Mouse (Mus musculus): ENCODE measurements around the gene Pigl.

- no peak for TF ChIP-seq CTCF (IDR thresholded peaks at IDR 0.05; ENCODE audit: low read depth)
- TF ChIP-seq EP300 (IDR thresholded peaks at IDR 0.05; ENCODE audit: low read depth): no peak
Measured at GRCm38 (mm10) chr11:62518991-62519390, 60.7 kb downstream of the Pigl start.

Data from liver, embryonic 14.5 days (tissue).